Mouse (Mus musculus) heart, postnatal 0 days (tissue): ENCODE measurements around the gene Slc26a9.

ENCODE experiments used
- CTCF ChIP-seq: IDR thresholded peaks from 2 replicates; pipeline ENCODE4 v1.5.1; 2016; ENCODE audit warnings: antibody characterized with exemption, control low read depth, low read depth
- EP300 ChIP-seq: IDR thresholded peaks from 2 replicates; pipeline ENCODE4 v1.6.1; 2016; ENCODE audit warnings: antibody characterized with exemption, low read depth

DNA sequence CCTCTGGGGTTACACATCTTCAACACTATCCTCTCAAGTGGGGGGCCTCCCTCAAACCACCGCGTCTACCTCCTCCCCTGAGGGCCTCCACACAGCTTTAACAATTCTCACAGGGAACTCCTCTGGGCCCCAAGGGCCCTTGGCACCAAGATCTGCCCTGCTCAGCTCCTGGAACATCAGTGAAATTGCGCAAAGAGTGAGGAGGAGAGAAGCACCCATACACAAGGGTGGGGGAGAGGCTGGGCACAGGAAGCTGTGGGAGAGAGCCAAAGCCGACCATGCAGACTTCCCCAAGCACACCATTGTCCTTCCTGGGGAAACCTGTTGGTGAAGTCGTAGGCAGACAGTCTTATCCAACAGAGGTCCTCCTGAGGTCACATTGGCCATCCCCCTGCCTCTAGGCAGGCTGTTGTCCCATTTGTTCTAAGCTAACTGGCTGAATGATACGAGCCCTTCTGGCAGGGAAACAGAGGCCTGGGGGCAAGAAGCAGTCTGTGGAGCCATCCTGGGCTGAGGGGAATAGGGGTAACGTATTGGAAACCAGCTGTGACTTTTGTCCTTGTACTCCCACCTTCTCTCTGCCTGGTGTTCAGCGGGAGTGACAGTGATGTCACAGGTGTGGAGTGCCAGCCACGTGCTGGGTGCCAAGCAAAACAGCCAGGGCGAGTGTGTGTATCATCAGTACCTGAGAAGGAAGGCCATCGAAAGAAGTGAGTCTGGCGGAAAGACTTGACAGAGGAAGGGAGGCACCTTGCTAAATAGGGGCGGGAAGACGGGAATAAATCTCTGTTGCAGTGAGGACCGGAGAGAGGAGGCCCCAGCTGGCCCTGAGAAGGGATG, 6.1 kb downstream of the Slc26a9 start:
- no peak for TF ChIP-seq EP300
- TF ChIP-seq CTCF: no peak
